Comparison of ENCODE assay signal across 11 mouse cellular contexts in the genomic region with DNA sequence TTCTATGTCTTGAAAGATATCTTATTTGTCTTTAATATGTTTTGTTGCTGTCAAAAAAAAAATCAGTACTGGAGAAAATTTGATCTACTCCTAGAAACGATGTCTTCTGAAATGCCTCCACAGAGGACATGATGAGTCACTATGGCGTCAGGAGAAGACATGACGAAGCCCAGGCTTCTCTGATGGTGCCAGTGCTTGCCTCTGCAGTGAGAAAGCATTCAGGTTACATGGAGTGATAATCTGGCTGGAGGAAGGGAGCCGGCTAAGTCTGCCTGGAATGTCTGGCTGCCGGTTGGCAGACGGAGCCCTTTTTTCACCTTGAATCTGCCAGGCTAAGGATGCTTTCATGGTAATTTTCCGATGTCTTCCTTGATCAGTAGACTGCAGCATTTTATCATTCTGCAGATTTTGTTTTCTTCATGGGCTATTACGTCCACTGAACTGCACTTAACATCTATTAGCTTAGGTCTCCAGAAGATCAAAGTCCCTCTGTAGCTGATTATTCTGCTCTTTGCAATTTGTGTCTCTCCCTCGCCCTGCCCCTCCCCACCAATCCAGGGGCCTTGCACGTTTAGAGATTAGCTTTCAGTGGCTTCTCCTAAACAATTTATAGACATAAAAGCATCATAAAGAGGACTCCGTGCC.
DNase-seq lines count a peak whose midpoint lies in the region; ATAC-seq and TF ChIP-seq lines count a peak whose summit lies in the region.
"Had no signal": no experiment of that assay in that cellular context is flagged by ENCODE, and none has a peak within 500 bp of the region (broad histone marks: within the 10 kb centered on the region; RNA-seq: fewer than 3 reads in every experiment).

No protein-coding gene starts in this region.

- H3K9ac ChIP-seq in intestine, embryonic 15.5 days: no peak overlapping the region
- no peak overlapping the region for H3K9ac ChIP-seq in intestine, postnatal 0 days (ENCODE audit: low read depth, low read length)
- no peak overlapping the region for H3K9ac ChIP-seq in midbrain, embryonic 12.5 days (replicated peaks)
- H3K9ac ChIP-seq: hindbrain, embryonic 15.5 days; limb, embryonic 13.5 days had no signal

- no peak overlapping the region for H3K27ac ChIP-seq in intestine, embryonic 15.5 days
- no peak overlapping the region for H3K27ac ChIP-seq in intestine, postnatal 0 days (ENCODE audit: low read depth, low read length)
- no peak overlapping the region for H3K27ac ChIP-seq in midbrain, embryonic 12.5 days (replicated peaks)
- H3K27ac ChIP-seq in thymus, adult 2 months (ENCODE audit: control insufficient read depth, insufficient read depth, low read length): no peak overlapping the region
- H3K27ac ChIP-seq: hindbrain, embryonic 15.5 days; limb, embryonic 13.5 days had no signal

- peaks cover 7% of the 10 kb centered on the region for H3K4me1 ChIP-seq in intestine, embryonic 15.5 days (replicated peaks)
- H3K4me1 ChIP-seq in intestine, postnatal 0 days (replicated peaks; ENCODE audit: control insufficient read depth, insufficient read depth, low read length): peaks cover 7% of the 10 kb centered on the region; the same call in 1 of the 2 replicates
- peaks cover 2% of the 10 kb centered on the region; the same call in 1 of the 2 replicates for H3K4me1 ChIP-seq in midbrain, embryonic 12.5 days
- H3K4me1 ChIP-seq in thymus, adult 2 months (replicated peaks; ENCODE audit: control insufficient read depth, insufficient read depth, low read length): no peaks in the 10 kb centered on the region
- H3K4me1 ChIP-seq: hindbrain, embryonic 15.5 days; megakaryocyte, embryonic 14.5 days had no signal

- no peaks in the 10 kb centered on the region for H3K27me3 ChIP-seq in intestine, embryonic 15.5 days (replicated peaks)
- no peaks in the 10 kb centered on the region for H3K27me3 ChIP-seq in intestine, postnatal 0 days (replicated peaks; ENCODE audit: control insufficient read depth, insufficient read depth, low read length)
- 0 out of 2 replicates have a peak, but pooled peaks cover 3% of the 10 kb centered on the region for H3K27me3 ChIP-seq in midbrain, embryonic 12.5 days
- no peaks in the 10 kb centered on the region for H3K27me3 ChIP-seq in thymus, adult 2 months (ENCODE audit: control insufficient read depth, insufficient read depth, low read length)
- H3K27me3 ChIP-seq: hindbrain, embryonic 15.5 days; megakaryocyte, embryonic 14.5 days had no signal

- no peak overlapping the region for H3K4me2 ChIP-seq in intestine, embryonic 15.5 days (replicated peaks)
- no peak overlapping the region for H3K4me2 ChIP-seq in intestine, postnatal 0 days (replicated peaks; ENCODE audit: low read depth)
- H3K4me2 ChIP-seq in midbrain, embryonic 12.5 days (replicated peaks): peak overlapping the region; percentile 21
- H3K4me2 ChIP-seq: hindbrain, embryonic 15.5 days; limb, embryonic 13.5 days had no signal

- no peaks in the 10 kb centered on the region for H3K36me3 ChIP-seq in intestine, embryonic 15.5 days
- no peaks in the 10 kb centered on the region for H3K36me3 ChIP-seq in intestine, postnatal 0 days (ENCODE audit: control insufficient read depth, insufficient read depth)
- no peaks in the 10 kb centered on the region for H3K36me3 ChIP-seq in midbrain, embryonic 12.5 days
- no peaks in the 10 kb centered on the region for H3K36me3 ChIP-seq in thymus, adult 2 months (ENCODE audit: control insufficient read depth, insufficient read depth, low read length)
- H3K36me3 ChIP-seq: hindbrain, embryonic 15.5 days; limb, embryonic 13.5 days had no signal

- H3K9me3 ChIP-seq in intestine, embryonic 15.5 days: no peaks in the 10 kb centered on the region
- H3K9me3 ChIP-seq in intestine, postnatal 0 days (ENCODE audit: control insufficient read depth): no peaks in the 10 kb centered on the region
- no peaks in the 10 kb centered on the region for H3K9me3 ChIP-seq in midbrain, embryonic 12.5 days
- H3K9me3 ChIP-seq: hindbrain, embryonic 15.5 days; limb, embryonic 13.5 days had no signal

- H3K4me3 ChIP-seq in intestine, embryonic 15.5 days (replicated peaks): no peak overlapping the region
- no peak overlapping the region for H3K4me3 ChIP-seq in intestine, postnatal 0 days (ENCODE audit: low read depth, low read length)
- no peak overlapping the region for H3K4me3 ChIP-seq in midbrain, embryonic 12.5 days
- H3K4me3 ChIP-seq in thymus, adult 2 months (ENCODE audit: control insufficient read depth, insufficient read depth, low read length): no peak overlapping the region
- H3K4me3 ChIP-seq: hindbrain, embryonic 15.5 days; limb, embryonic 13.5 days; megakaryocyte, embryonic 14.5 days had no signal

- TF ChIP-seq POLR2A in thymus, adult 2 months (IDR thresholded peaks at IDR 0.05; ENCODE audit: control insufficient read depth, extremely low read depth, insufficient read depth, low read length, poor library complexity): no peak

- 21% methylated on average over 11 of the region's 11 CpGs for WGBS in intestine, embryonic 15.5 days
- WGBS in intestine, postnatal 0 days: 20% methylated on average over 11 of the region's 11 CpGs
- WGBS in midbrain, embryonic 12.5 days: 11% methylated on average over 11 of the region's 11 CpGs
- WGBS in thymus, adult 2 months: 82% methylated on average over 11 of the region's 11 CpGs

- ATAC-seq in intestine, embryonic 15.5 days: peak; percentile 82
- no peak for ATAC-seq in intestine, postnatal 0 days
- peak; percentile 58 for ATAC-seq in midbrain, embryonic 12.5 days (ENCODE audit: low FRiP score, low read depth)

- no peak for TF ChIP-seq CTCF in intestine, postnatal 0 days (IDR thresholded peaks at IDR 0.05; ENCODE audit: low read depth)
- TF ChIP-seq CTCF in thymus, adult 2 months (IDR thresholded peaks at IDR 0.05; ENCODE audit: borderline replicate concordance, control insufficient read depth, extremely low read depth, insufficient read depth, low read length, poor library complexity): no peak

- peak; percentile 37 for DNase-seq in adrenal gland, postnatal 10 days
- peak; percentile 54 to 66 for DNase-seq in cerebellum, postnatal 25 days
- no peak for DNase-seq in thymus, adult 2 months
- DNase-seq in spleen, postnatal 14 days (ENCODE audit: low spot score in 2 of 2): no peak
- DNase-seq in testis, postnatal 10 days (ENCODE audit: low spot score): no peak

Comparison
In these comparisons a context has a peak if more than half of its experiments do, and no peak if none do; other contexts are left out.
1. DNase-seq: peak in adrenal gland, postnatal 10 days (single experiment) and cerebellum, postnatal 25 days (2 of 2); none in thymus, adult 2 months (single experiment), spleen, postnatal 14 days (0 of 2) and testis, postnatal 10 days (single experiment).